Mouse (Mus musculus): Measurements from ENCODE around the gene Actr2. TPM values are rescaled to one million over a fixed set of nuclear protein-coding genes. Genes with fewer than 3 reads are reported as not detected.

Actr2 gene
- total RNA-seq, 4 experiments from 2014 or later: 67.5 to 80.3 (median 71.4) TPM

Other genes with a start within 250 kb of the Actr2 start
- gene Spred2, start 188.5 kb downstream of the Actr2 start, total RNA-seq (2022): 10 to 100 TPM; 17.0 to 20.7 (median 20.0) TPM
- gene Rab1a, start 88.5 kb upstream of the Actr2 start, total RNA-seq (2022): 100 to 1,000 TPM; 116 to 134 (median 127) TPM
- gene Cep68, start 136.5 kb upstream of the Actr2 start, total RNA-seq (2022): 10 to 100 TPM; 41.9 to 47.2 (median 43.2) TPM
- 1 to 10 TPM; 1.2 to 1.8 (median 1.4) TPM for gene Slc1a4, start 219.8 kb upstream of the Actr2 start, total RNA-seq (2022)

Measured in heart, adult 8-10 months (tissue).